Mouse (Mus musculus) testis, postnatal 14 days (tissue): ENCODE measurements around the gene Hoxb7.

ENCODE experiments used
- DNase-seq: peaks from one replicate; pipeline ENCODE4 v3.0.0; 2021; ENCODE audit warnings: low spot score

The Hoxb7 gene

GRCm38 (mm10) chr11:96336597-96336996 lies 50.2 kb downstream of the Hoxb7 start:
- no peak for DNase-seq

GRCm38 (mm10) chr11:96337026-96337425 lies 50.6 kb downstream of the Hoxb7 start:
- no peak for DNase-seq

- DNase-seq, result no peak
Measured at GRCm38 (mm10) chr11:96338957-96339855, 52.8 kb downstream of the Hoxb7 start.
